Mouse (Mus musculus): ENCODE data around the gene Arap2. TPM values are rescaled to one million over a fixed set of nuclear protein-coding genes. Genes with fewer than 3 reads are reported as not detected.

Gene Arap2
- polyA plus RNA-seq (2014; fragmentation: Nextera tagmentation; extraction: Ambion mirVana), result 4.2 and 4.7 TPM in 2 replicates

GRCm38 (mm10) chr5:62765784-62766701 lies at the start of gene Arap2:
Gene Arap2 (minus strand): TSS chr5:62766159.
- Histone ChIP-seq H3K4me3 (ENCODE audit: low read depth, low read length) (peak within 1 kb of the TSS; percentile 64), H3K9me3 (replicated peaks; ENCODE audit: control insufficient read depth, low read length) (no peaks in the 10 kb centered on the region), H3K36me3 (ENCODE audit: control insufficient read depth, insufficient read depth, low read length) (no peaks in the 10 kb centered on the region), H3K4me1 (ENCODE audit: control insufficient read depth, insufficient read depth, low read length) (peaks cover 14% of the 10 kb centered on the region; the same call in 1 of the 2 replicates), H3K4me2 (peak within 1 kb of the TSS; percentile 78), H3K27ac (ENCODE audit: low read depth, low read length) (no peak within 1 kb of the TSS), H3K27me3 (ENCODE audit: control insufficient read depth, insufficient read depth, low read length) (no peaks in the 10 kb centered on the region), H3K9ac (ENCODE audit: low read depth, low read length) (peak within 1 kb of the TSS; percentile 74)
- peak; percentile 77 for ATAC-seq (replicated peaks; ENCODE audit: insufficient number of reproducible peaks, low FRiP score, low TSS enrichment)
- WGBS (ENCODE audit: insufficient replicate concordance), result under 1% methylated on average over 61 of the region's 106 CpGs

DNA sequence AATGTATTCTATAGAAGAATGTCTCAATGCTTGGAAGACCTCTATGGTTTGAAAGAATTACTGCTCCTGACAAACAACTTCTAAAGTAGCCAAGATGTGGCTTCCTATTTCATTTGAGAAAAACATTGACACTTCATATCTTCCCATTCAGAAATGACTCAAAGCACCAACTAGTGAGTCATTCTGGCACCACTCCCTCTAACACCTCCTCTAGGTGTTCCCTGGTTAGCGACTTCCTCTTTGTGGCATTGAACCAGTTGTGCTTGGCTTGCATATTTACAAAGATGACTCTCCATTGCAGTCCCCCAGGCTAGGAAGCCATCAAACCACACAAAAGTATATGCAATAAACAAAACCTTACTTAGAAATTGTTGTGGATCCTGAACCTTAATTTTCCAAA lies 49.8 kb upstream of the Arap2 start:
- no peak for ATAC-seq (replicated peaks; ENCODE audit: insufficient number of reproducible peaks, low FRiP score, low TSS enrichment)
- WGBS (ENCODE audit: insufficient replicate concordance), result 64% methylated on average over 1 of the region's 1 CpGs
- Histone ChIP-seq H3K4me2 (no peak overlapping the region), H3K9me3 (replicated peaks; ENCODE audit: control insufficient read depth, low read length) (no peaks in the 10 kb centered on the region), H3K4me3 (ENCODE audit: low read depth, low read length) (no peak overlapping the region), H3K36me3 (ENCODE audit: control insufficient read depth, insufficient read depth, low read length) (no peaks in the 10 kb centered on the region), H3K27ac (ENCODE audit: low read depth, low read length) (no peak overlapping the region), H3K4me1 (ENCODE audit: control insufficient read depth, insufficient read depth, low read length) (no peaks in the 10 kb centered on the region), H3K27me3 (ENCODE audit: control insufficient read depth, insufficient read depth, low read length) (no peaks in the 10 kb centered on the region), H3K9ac (ENCODE audit: low read depth, low read length) (no peak overlapping the region)

- H3K9me3 ChIP-seq (replicated peaks; ENCODE audit: control insufficient read depth, low read length), result no peaks in the 10 kb centered on the region
- no peak overlapping the region for H3K4me2 ChIP-seq
- WGBS (ENCODE audit: insufficient replicate concordance), result 59% methylated on average over 1 of the region's 1 CpGs
- H3K27ac ChIP-seq (ENCODE audit: low read depth, low read length), result no peak overlapping the region
- H3K4me1 ChIP-seq (ENCODE audit: control insufficient read depth, insufficient read depth, low read length), result no peaks in the 10 kb centered on the region
- H3K36me3 ChIP-seq (ENCODE audit: control insufficient read depth, insufficient read depth, low read length), result no peaks in the 10 kb centered on the region
- H3K9ac ChIP-seq (ENCODE audit: low read depth, low read length), result no peak overlapping the region
- H3K4me3 ChIP-seq (ENCODE audit: low read depth, low read length), result no peak overlapping the region
- no peak for ATAC-seq (replicated peaks; ENCODE audit: insufficient number of reproducible peaks, low FRiP score, low TSS enrichment)
- H3K27me3 ChIP-seq (ENCODE audit: control insufficient read depth, insufficient read depth, low read length), result no peaks in the 10 kb centered on the region
Observed at GRCm38 (mm10) chr5:62814072-62814414, 48.1 kb upstream of the Arap2 start.

- Histone ChIP-seq H3K4me3 (ENCODE audit: low read depth, low read length) (no peak within 1 kb of the TSS), H3K4me2 (no peak within 1 kb of the TSS), H3K36me3 (ENCODE audit: control insufficient read depth, insufficient read depth, low read length) (no peaks in the 10 kb centered on the region), H3K27ac (ENCODE audit: low read depth, low read length) (no peak within 1 kb of the TSS), H3K9me3 (replicated peaks; ENCODE audit: control insufficient read depth, low read length) (no peaks in the 10 kb centered on the region), H3K4me1 (ENCODE audit: control insufficient read depth, insufficient read depth, low read length) (no peaks in the 10 kb centered on the region), H3K9ac (ENCODE audit: low read depth, low read length) (no peak within 1 kb of the TSS), H3K27me3 (ENCODE audit: control insufficient read depth, insufficient read depth, low read length) (no peaks in the 10 kb centered on the region)
- no peak for ATAC-seq (replicated peaks; ENCODE audit: insufficient number of reproducible peaks, low FRiP score, low TSS enrichment)
- WGBS (ENCODE audit: insufficient replicate concordance), result 79% methylated on average over 6 of the region's 6 CpGs
Observed at GRCm38 (mm10) chr5:62813402-62814071, 47.6 kb upstream of the Arap2 start, which contains the start of gene Dthd1. Gene Dthd1 (plus strand): TSS chr5:62813823.

DNA sequence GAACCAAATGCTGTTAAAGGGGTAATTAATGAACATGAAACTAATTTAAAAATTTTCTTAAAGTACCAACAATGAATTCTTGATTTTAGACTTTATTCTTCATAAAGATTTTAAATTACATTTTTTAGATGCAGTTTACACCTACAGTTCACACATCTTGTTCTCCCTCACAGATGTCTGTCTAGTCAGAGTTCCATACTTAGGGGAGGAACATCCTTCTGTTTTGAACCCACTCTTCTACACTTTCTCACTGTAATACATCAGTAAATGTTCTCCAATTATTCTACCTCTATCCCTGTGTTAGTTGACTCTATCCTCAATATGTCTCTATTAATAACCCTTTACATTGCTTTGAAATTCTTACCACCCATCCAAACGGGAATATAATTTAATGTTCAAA lies 26.8 kb upstream of the Arap2 start:
- no peaks in the 10 kb centered on the region for H3K36me3 ChIP-seq (ENCODE audit: control insufficient read depth, insufficient read depth, low read length)
- no peak overlapping the region for H3K4me2 ChIP-seq
- WGBS (ENCODE audit: insufficient replicate concordance), result 69% methylated on average over 1 of the region's 1 CpGs
- H3K27me3 ChIP-seq (ENCODE audit: control insufficient read depth, insufficient read depth, low read length), result no peaks in the 10 kb centered on the region
- no peak for ATAC-seq (replicated peaks; ENCODE audit: insufficient number of reproducible peaks, low FRiP score, low TSS enrichment)
- H3K4me3 ChIP-seq (ENCODE audit: low read depth, low read length), result no peak overlapping the region
- H3K9ac ChIP-seq (ENCODE audit: low read depth, low read length), result no peak overlapping the region
- H3K9me3 ChIP-seq (replicated peaks; ENCODE audit: control insufficient read depth, low read length), result no peaks in the 10 kb centered on the region
- no peaks in the 10 kb centered on the region for H3K4me1 ChIP-seq (ENCODE audit: control insufficient read depth, insufficient read depth, low read length)
- no peak overlapping the region for H3K27ac ChIP-seq (ENCODE audit: low read depth, low read length)

GRCm38 (mm10) chr5:62790921-62791564 lies 25.1 kb upstream of the Arap2 start:
- no peak for ATAC-seq (replicated peaks; ENCODE audit: insufficient number of reproducible peaks, low FRiP score, low TSS enrichment)
- no peak overlapping the region for H3K4me2 ChIP-seq
- no peaks in the 10 kb centered on the region for H3K4me1 ChIP-seq (ENCODE audit: control insufficient read depth, insufficient read depth, low read length)
- H3K9ac ChIP-seq (ENCODE audit: low read depth, low read length), result no peak overlapping the region
- no peaks in the 10 kb centered on the region for H3K27me3 ChIP-seq (ENCODE audit: control insufficient read depth, insufficient read depth, low read length)
- 83% methylated on average over 5 of the region's 5 CpGs for WGBS (ENCODE audit: insufficient replicate concordance)
- H3K4me3 ChIP-seq (ENCODE audit: low read depth, low read length), result no peak overlapping the region
- no peaks in the 10 kb centered on the region for H3K36me3 ChIP-seq (ENCODE audit: control insufficient read depth, insufficient read depth, low read length)
- H3K27ac ChIP-seq (ENCODE audit: low read depth, low read length), result no peak overlapping the region
- no peaks in the 10 kb centered on the region for H3K9me3 ChIP-seq (replicated peaks; ENCODE audit: control insufficient read depth, low read length)

GRCm38 (mm10) chr5:62786809-62787208 lies 20.9 kb upstream of the Arap2 start:
- no peak for ATAC-seq (replicated peaks; ENCODE audit: insufficient number of reproducible peaks, low FRiP score, low TSS enrichment)
- Histone ChIP-seq H3K4me3 (ENCODE audit: low read depth, low read length) (no peak overlapping the region), H3K27me3 (ENCODE audit: control insufficient read depth, insufficient read depth, low read length) (no peaks in the 10 kb centered on the region), H3K9me3 (replicated peaks; ENCODE audit: control insufficient read depth, low read length) (no peaks in the 10 kb centered on the region), H3K9ac (ENCODE audit: low read depth, low read length) (no peak overlapping the region), H3K36me3 (ENCODE audit: control insufficient read depth, insufficient read depth, low read length) (no peaks in the 10 kb centered on the region), H3K4me2 (no peak overlapping the region), H3K4me1 (ENCODE audit: control insufficient read depth, insufficient read depth, low read length) (no peaks in the 10 kb centered on the region), H3K27ac (ENCODE audit: low read depth, low read length) (no peak overlapping the region)
- WGBS (ENCODE audit: insufficient replicate concordance), result 85% methylated on average over 3 of the region's 3 CpGs

- Histone ChIP-seq H3K4me3 (ENCODE audit: low read depth, low read length) (no peak overlapping the region), H3K4me2 (no peak overlapping the region), H3K9ac (ENCODE audit: low read depth, low read length) (no peak overlapping the region), H3K27ac (ENCODE audit: low read depth, low read length) (no peak overlapping the region), H3K9me3 (replicated peaks; ENCODE audit: control insufficient read depth, low read length) (no peaks in the 10 kb centered on the region), H3K36me3 (ENCODE audit: control insufficient read depth, insufficient read depth, low read length) (no peaks in the 10 kb centered on the region), H3K4me1 (ENCODE audit: control insufficient read depth, insufficient read depth, low read length) (no peaks in the 10 kb centered on the region), H3K27me3 (ENCODE audit: control insufficient read depth, insufficient read depth, low read length) (no peaks in the 10 kb centered on the region)
- ATAC-seq (replicated peaks; ENCODE audit: insufficient number of reproducible peaks, low FRiP score, low TSS enrichment), result no peak
- 81% methylated on average over 5 of the region's 5 CpGs for WGBS (ENCODE audit: insufficient replicate concordance)
Observed at GRCm38 (mm10) chr5:62778682-62779081, 12.7 kb upstream of the Arap2 start.
